Mouse (Mus musculus) G1E (cell line): Measurements from ENCODE around the gene Gpr18.

Experiments used
- CTCF ChIP-seq: IDR thresholded peaks from 2 replicates; pipeline ENCODE4 v1.5.1; 2012; ENCODE audit warnings: low read depth, low read length, inconsistent platforms, mixed read lengths
- GATA2 ChIP-seq: IDR thresholded peaks from 2 replicates; pipeline ENCODE4 v1.6.1; 2012; ENCODE audit warnings: low read depth, low read length, inconsistent platforms, borderline replicate concordance
- POLR2AphosphoS5 ChIP-seq: IDR thresholded peaks from 2 replicates; pipeline ENCODE4 v1.6.1; 2012; ENCODE audit warnings: low read depth, low read length, inconsistent platforms; ENCODE audit not compliant: insufficient replicate concordance
- TAL1 ChIP-seq: conservative IDR thresholded peaks from 2 replicates; pipeline ENCODE4 v1.6.1; 2012; ENCODE audit warnings: low read depth, low read length, inconsistent platforms, mixed read lengths

DNA sequence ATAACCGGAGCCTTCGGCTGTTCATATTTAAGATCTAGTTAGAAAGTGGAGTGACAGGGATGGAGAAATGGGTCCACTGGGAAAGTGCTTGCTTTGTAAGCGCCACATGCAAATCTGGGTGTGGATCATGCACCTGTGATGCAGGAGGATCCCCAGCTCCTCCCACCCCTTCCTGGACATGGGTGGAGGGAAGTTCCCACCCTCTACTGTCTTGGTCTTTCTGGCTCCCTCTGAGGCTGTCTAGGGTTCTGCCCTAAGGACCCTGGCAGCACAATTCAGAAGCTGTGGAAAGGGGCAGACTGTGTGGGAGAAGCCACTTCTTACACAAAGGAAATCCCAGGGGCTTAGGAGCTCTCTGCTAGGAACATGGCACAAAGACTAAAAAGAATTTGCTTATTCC lies 16.0 kb upstream of the Gpr18 start:
- TF ChIP-seq CTCF: no peak
- no peak for TF ChIP-seq POLR2AphosphoS5
- no peak for TF ChIP-seq TAL1
- TF ChIP-seq GATA2: no peak
